Mouse (Mus musculus): ENCODE results near the gene Rnf151. TPM values are rescaled to one million over a fixed set of nuclear protein-coding genes. Genes with fewer than 3 reads are reported as not detected.

Rnf151 gene
- 0.74 TPM in 1 of 2 replicates, not detected in the other for polyA plus RNA-seq (2012; ENCODE audit: insufficient read depth, low replicate concordance)

GRCm38 (mm10) chr17:24717943-24718342, at the start of gene Rnf151, which contains the start of gene Rps2:
Rnf151 (minus strand) TSS chr17:24718063.
Rps2 (plus strand) TSS chr17:24718116.
- peak within 1 kb of the TSS; percentile 70 for H3K4me3 ChIP-seq (replicated peaks)
- peaks cover 32% of the 10 kb centered on the region for H3K4me1 ChIP-seq
- peaks cover 52% of the 10 kb centered on the region for H3K36me3 ChIP-seq (replicated peaks; ENCODE audit: low read length)
- no peaks in the 10 kb centered on the region for H3K27me3 ChIP-seq (replicated peaks)
- no peaks in the 10 kb centered on the region for H3K9me3 ChIP-seq
- TF ChIP-seq GATA1 (IDR thresholded peaks at IDR 0.05; ENCODE audit: borderline replicate concordance, low read length): no peak
- no peak for TF ChIP-seq FLI1 (IDR thresholded peaks at IDR 0.05; ENCODE audit: low read length)

GRCm38 (mm10) chr17:24766266-24766875, 48.5 kb upstream of the Rnf151 start:
- Histone ChIP-seq H3K4me3 (replicated peaks) (no peak overlapping the region), H3K4me1 (peaks cover 55% of the 10 kb centered on the region), H3K27me3 (replicated peaks) (peaks cover 69% of the 10 kb centered on the region), H3K9me3 (no peaks in the 10 kb centered on the region), H3K36me3 (replicated peaks; ENCODE audit: low read length) (no peaks in the 10 kb centered on the region)
- TF ChIP-seq FLI1 (IDR thresholded peaks at IDR 0.05; ENCODE audit: low read length): no peak
- no peak for TF ChIP-seq GATA1 (IDR thresholded peaks at IDR 0.05; ENCODE audit: borderline replicate concordance, low read length)

- H3K36me3 ChIP-seq (replicated peaks; ENCODE audit: low read length): no peaks in the 10 kb centered on the region
- H3K9me3 ChIP-seq: no peaks in the 10 kb centered on the region
- peaks cover 80% of the 10 kb centered on the region for H3K27me3 ChIP-seq (replicated peaks)
- H3K4me1 ChIP-seq: peaks cover 55% of the 10 kb centered on the region
- TF ChIP-seq GATA1 (IDR thresholded peaks at IDR 0.05; ENCODE audit: borderline replicate concordance, low read length) (no peak), FLI1 (IDR thresholded peaks at IDR 0.05; ENCODE audit: low read length) (no peak)
- H3K4me3 ChIP-seq (replicated peaks): peak overlapping the region; percentile 56
Observed at GRCm38 (mm10) chr17:24765016-24765905, 47.4 kb upstream of the Rnf151 start.

DNA sequence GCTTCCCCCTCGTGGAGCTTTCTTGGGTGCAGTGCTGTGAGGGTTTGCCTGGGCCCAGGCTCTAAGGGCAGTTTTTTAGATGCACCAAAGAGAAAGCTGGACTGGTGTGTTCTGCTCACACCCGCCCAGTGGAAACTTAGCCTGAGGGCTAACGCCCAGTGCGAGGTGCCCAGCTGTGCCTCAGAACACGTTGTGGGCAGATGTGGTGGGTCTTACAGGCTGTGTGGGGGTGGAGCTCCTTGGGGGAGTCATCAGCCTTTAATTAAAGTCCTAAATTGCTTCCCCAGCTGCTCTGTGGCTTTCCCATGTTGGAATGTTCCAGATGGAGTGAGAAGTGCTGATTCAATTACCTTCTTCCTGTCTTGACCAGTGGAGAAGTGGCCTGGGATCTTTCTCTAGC, 43.3 kb upstream of the Rnf151 start:
- no peaks in the 10 kb centered on the region for H3K36me3 ChIP-seq (replicated peaks; ENCODE audit: low read length)
- peaks cover 84% of the 10 kb centered on the region for H3K27me3 ChIP-seq (replicated peaks)
- no peak overlapping the region for H3K4me3 ChIP-seq (replicated peaks)
- peaks cover 23% of the 10 kb centered on the region for H3K4me1 ChIP-seq
- H3K9me3 ChIP-seq: no peaks in the 10 kb centered on the region
- TF ChIP-seq FLI1 (IDR thresholded peaks at IDR 0.05; ENCODE audit: low read length) (no peak), GATA1 (IDR thresholded peaks at IDR 0.05; ENCODE audit: borderline replicate concordance, low read length) (no peak)

- no peaks in the 10 kb centered on the region for H3K36me3 ChIP-seq (replicated peaks; ENCODE audit: low read length)
- no peak for TF ChIP-seq GATA1 (IDR thresholded peaks at IDR 0.05; ENCODE audit: borderline replicate concordance, low read length)
- TF ChIP-seq FLI1 (IDR thresholded peaks at IDR 0.05; ENCODE audit: low read length): no peak
- H3K4me3 ChIP-seq (replicated peaks): no peak overlapping the region
- H3K4me1 ChIP-seq: peaks cover 29% of the 10 kb centered on the region
- no peaks in the 10 kb centered on the region for H3K9me3 ChIP-seq
- peaks cover 93% of the 10 kb centered on the region for H3K27me3 ChIP-seq (replicated peaks)
Observed at GRCm38 (mm10) chr17:24757394-24757793, 39.5 kb upstream of the Rnf151 start.

DNA sequence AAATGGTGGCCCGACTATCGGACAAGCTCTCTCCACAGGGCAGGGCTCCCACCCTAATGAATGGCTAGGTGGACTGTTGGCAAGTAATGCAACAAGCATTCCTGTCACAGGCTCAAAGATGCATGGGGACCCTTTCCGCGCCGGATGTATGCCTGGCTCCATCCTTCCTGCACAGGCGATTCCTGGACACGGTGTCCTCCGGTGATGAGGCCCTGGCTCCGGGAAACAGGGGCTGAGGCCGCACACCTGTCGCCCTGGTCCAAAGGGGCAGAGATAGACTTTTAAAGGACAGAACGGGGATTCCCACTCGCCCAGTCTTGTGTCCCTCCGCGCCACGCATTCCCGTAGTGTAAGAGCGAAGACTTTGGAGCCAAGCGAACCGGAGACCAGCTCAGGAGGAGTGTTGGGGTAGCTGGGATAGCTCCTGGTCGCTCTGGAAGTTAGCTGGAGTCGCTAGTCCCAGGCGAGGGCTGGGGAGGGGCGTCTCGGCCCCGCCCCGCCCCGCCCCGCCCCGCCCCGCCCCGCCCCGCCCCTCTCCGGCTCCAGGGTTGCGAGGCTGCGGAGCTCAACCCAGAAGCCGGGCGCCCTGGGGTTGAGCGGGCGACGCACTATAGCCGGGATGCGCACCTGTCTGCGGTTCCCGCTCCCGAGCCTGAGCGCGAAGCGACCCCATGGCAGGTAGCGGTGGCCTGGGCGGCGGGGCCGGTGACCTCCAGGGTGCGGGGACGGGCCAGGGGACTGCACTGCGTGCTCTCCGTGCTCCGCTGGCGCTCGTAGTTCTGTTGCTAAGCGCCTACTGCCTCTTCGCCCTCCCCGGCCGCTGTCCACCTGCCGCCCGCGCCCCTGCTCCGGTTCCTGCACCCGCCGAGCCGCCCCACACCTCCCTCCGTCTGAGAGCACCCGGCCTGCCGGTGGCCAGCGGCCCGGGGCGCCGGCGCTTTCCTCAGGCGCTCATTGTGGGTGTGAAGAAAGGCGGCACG, 34.8 kb upstream of the Rnf151 start, which contains the start of gene Hs3st6:
TSS of gene Hs3st6 (plus strand) at position 574 of the 980 bp plus-strand sequence.
- Histone ChIP-seq H3K4me1 (peaks cover 38% of the 10 kb centered on the region), H3K36me3 (replicated peaks; ENCODE audit: low read length) (no peaks in the 10 kb centered on the region), H3K9me3 (no peaks in the 10 kb centered on the region), H3K27me3 (replicated peaks) (peaks cover 93% of the 10 kb centered on the region), H3K4me3 (replicated peaks) (peak within 1 kb of the TSS; percentile 90)
- no peak for TF ChIP-seq FLI1 (IDR thresholded peaks at IDR 0.05; ENCODE audit: low read length)
- TF ChIP-seq GATA1 (IDR thresholded peaks at IDR 0.05; ENCODE audit: borderline replicate concordance, low read length): no peak

DNA sequence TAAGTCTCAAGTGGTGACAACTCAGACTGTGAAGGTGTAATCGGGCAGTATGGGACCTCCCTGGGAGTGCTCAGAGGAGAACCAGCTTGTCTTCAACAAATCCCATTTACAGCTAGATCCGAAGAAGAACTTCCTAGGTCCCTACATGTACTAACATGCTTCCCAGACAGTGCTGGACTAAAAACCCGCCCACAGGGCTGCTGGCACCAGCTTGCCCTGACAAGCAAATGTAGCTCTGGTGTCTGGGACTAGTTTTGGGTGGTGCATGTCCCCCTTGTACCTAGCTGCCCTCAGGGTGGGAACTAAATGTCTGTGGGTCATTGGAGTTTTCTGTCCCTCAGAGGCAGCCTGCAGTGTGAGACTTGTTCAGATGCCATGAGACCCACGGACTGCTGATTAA, 33.7 kb upstream of the Rnf151 start:
- H3K36me3 ChIP-seq (replicated peaks; ENCODE audit: low read length): no peaks in the 10 kb centered on the region
- H3K27me3 ChIP-seq (replicated peaks): peaks cover 92% of the 10 kb centered on the region
- H3K9me3 ChIP-seq: no peaks in the 10 kb centered on the region
- TF ChIP-seq FLI1 (IDR thresholded peaks at IDR 0.05; ENCODE audit: low read length): no peak
- no peak for TF ChIP-seq GATA1 (IDR thresholded peaks at IDR 0.05; ENCODE audit: borderline replicate concordance, low read length)
- H3K4me3 ChIP-seq (replicated peaks): no peak overlapping the region
- peaks cover 38% of the 10 kb centered on the region for H3K4me1 ChIP-seq

- peaks cover 19% of the 10 kb centered on the region for H3K36me3 ChIP-seq (replicated peaks; ENCODE audit: low read length)
- no peak overlapping the region for H3K4me3 ChIP-seq (replicated peaks)
- TF ChIP-seq FLI1 (IDR thresholded peaks at IDR 0.05; ENCODE audit: low read length) (no peak), GATA1 (IDR thresholded peaks at IDR 0.05; ENCODE audit: borderline replicate concordance, low read length) (no peak)
- H3K27me3 ChIP-seq (replicated peaks): peaks cover 54% of the 10 kb centered on the region
- peaks cover 30% of the 10 kb centered on the region for H3K4me1 ChIP-seq
- H3K9me3 ChIP-seq: no peaks in the 10 kb centered on the region
Observed at GRCm38 (mm10) chr17:24746986-24747385, 29.1 kb upstream of the Rnf151 start.

Measured in megakaryocyte, embryonic 14.5 days (primary cell).